Mouse (Mus musculus) brain, embryonic 14.5 days (tissue): ENCODE measurements around the gene Agpat3.

Source experiments
- CTCF ChIP-seq: fragments of 200-500 bp; IDR thresholded peaks from 2 replicates; pipeline ENCODE4 v1.5.1; 2012; ENCODE audit warnings: inconsistent platforms, mild to moderate bottlenecking, moderate library complexity, borderline replicate concordance; ENCODE audit not compliant: insufficient read depth, insufficient read length; ENCODE audit errors: extremely low read depth
- POLR2A ChIP-seq: fragments of 200-500 bp; IDR thresholded peaks from 2 replicates; pipeline ENCODE4 v1.6.1; 2012; ENCODE audit warnings: mild to moderate bottlenecking, inconsistent platforms, borderline replicate concordance; ENCODE audit not compliant: poor library complexity, insufficient read depth, insufficient read length, severe bottlenecking; ENCODE audit errors: extremely low read depth

DNA sequence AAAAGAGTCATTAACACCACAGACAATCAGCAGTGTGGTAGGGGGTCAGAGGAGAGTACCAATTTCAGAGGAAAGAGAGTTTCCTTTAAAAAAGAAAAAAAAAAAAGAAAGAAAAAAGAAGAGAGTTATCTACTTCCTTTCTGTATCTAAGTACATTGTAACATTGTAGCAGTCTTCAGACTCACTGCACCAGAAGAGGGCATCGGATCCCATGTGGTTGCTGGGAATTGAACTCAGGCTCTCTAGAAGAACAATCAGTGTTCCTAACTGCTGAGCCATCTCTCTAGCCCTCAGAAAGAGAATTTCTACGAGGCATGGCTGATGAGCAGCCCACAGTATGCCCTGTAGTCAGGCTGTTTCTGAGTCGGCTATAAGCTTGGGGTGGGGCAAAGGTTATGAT, 86.4 kb downstream of the Agpat3 start:
- TF ChIP-seq POLR2A = no peak
- no peak for TF ChIP-seq CTCF
